Mouse (Mus musculus): ENCODE results near the gene Neurod1. TPM values are rescaled to one million over a fixed set of nuclear protein-coding genes. Genes with fewer than 3 reads are reported as not detected.

Neurod1 gene
- polyA plus RNA-seq (2014; fragmentation: Nextera tagmentation; extraction: Ambion mirVana), result 23.6 and 24.1 TPM in 2 replicates

- Histone ChIP-seq H3K4me1 (ENCODE audit: control insufficient read depth, insufficient read depth, low read length) (peaks cover 13% of the 10 kb centered on the region; the same call in 1 of the 2 replicates), H3K9me3 (ENCODE audit: control insufficient read depth, low read length) (no peaks in the 10 kb centered on the region), H3K27me3 (ENCODE audit: control insufficient read depth, insufficient read depth, low read length) (peaks cover 19% of the 10 kb centered on the region), H3K36me3 (ENCODE audit: control insufficient read depth, insufficient read depth, low read length) (no peaks in the 10 kb centered on the region), H3K4me3 (ENCODE audit: low read depth, low read length) (peak within 1 kb of the TSS; percentile 41), H3K9ac (replicated peaks; ENCODE audit: low read depth, low read length) (peak within 1 kb of the TSS; percentile 16; the same call in 1 of the 2 replicates), H3K4me2 (ENCODE audit: low read depth, low read length) (peak within 1 kb of the TSS; percentile 71), H3K27ac (ENCODE audit: low read depth, low read length) (no peak within 1 kb of the TSS; the same call in 1 of the 2 replicates)
- WGBS, result under 1% methylated on average over 38 of the region's 42 CpGs
- peak; percentile 87 for ATAC-seq (ENCODE audit: low read depth)
Measured at GRCm38 (mm10) chr2:79456575-79457349, at the start of gene Neurod1, which contains the start of gene Cerkl. Gene Neurod1 (minus strand): TSS chr2:79456751. Gene Cerkl (minus strand): TSS chr2:79456785.

- Histone ChIP-seq H3K9me3 (ENCODE audit: control insufficient read depth, low read length) (no peaks in the 10 kb centered on the region), H3K36me3 (ENCODE audit: control insufficient read depth, insufficient read depth, low read length) (no peaks in the 10 kb centered on the region), H3K27me3 (ENCODE audit: control insufficient read depth, insufficient read depth, low read length) (no peaks in the 10 kb centered on the region), H3K27ac (ENCODE audit: low read depth, low read length) (no peak overlapping the region), H3K4me3 (ENCODE audit: low read depth, low read length) (no peak overlapping the region), H3K4me2 (ENCODE audit: low read depth, low read length) (no peak overlapping the region), H3K9ac (replicated peaks; ENCODE audit: low read depth, low read length) (no peak overlapping the region), H3K4me1 (ENCODE audit: control insufficient read depth, insufficient read depth, low read length) (no peaks in the 10 kb centered on the region)
- 27% methylated on average over 10 of the region's 10 CpGs for WGBS
- ATAC-seq (ENCODE audit: low read depth), result peak; percentile 88
Measured at GRCm38 (mm10) chr2:79498990-79499755, 42.6 kb upstream of the Neurod1 start.

- no peaks in the 10 kb centered on the region for H3K27me3 ChIP-seq (ENCODE audit: control insufficient read depth, insufficient read depth, low read length)
- H3K4me3 ChIP-seq (ENCODE audit: low read depth, low read length), result no peak overlapping the region
- H3K9ac ChIP-seq (replicated peaks; ENCODE audit: low read depth, low read length), result no peak overlapping the region
- H3K27ac ChIP-seq (ENCODE audit: low read depth, low read length), result no peak overlapping the region
- H3K9me3 ChIP-seq (ENCODE audit: control insufficient read depth, low read length), result no peaks in the 10 kb centered on the region
- ATAC-seq (ENCODE audit: low read depth), result no peak
- 65% methylated on average over 3 of the region's 3 CpGs for WGBS
- no peaks in the 10 kb centered on the region for H3K36me3 ChIP-seq (ENCODE audit: control insufficient read depth, insufficient read depth, low read length)
- no peaks in the 10 kb centered on the region for H3K4me1 ChIP-seq (ENCODE audit: control insufficient read depth, insufficient read depth, low read length)
- H3K4me2 ChIP-seq (ENCODE audit: low read depth, low read length), result no peak overlapping the region
Measured at GRCm38 (mm10) chr2:79485127-79485526, 28.6 kb upstream of the Neurod1 start.

- H3K4me1 ChIP-seq (ENCODE audit: control insufficient read depth, insufficient read depth, low read length), result no peaks in the 10 kb centered on the region
- H3K4me2 ChIP-seq (ENCODE audit: low read depth, low read length), result no peak overlapping the region
- H3K27ac ChIP-seq (ENCODE audit: low read depth, low read length), result no peak overlapping the region
- WGBS, result 89% methylated on average over 2 of the region's 2 CpGs
- no peaks in the 10 kb centered on the region for H3K9me3 ChIP-seq (ENCODE audit: control insufficient read depth, low read length)
- no peaks in the 10 kb centered on the region for H3K27me3 ChIP-seq (ENCODE audit: control insufficient read depth, insufficient read depth, low read length)
- H3K9ac ChIP-seq (replicated peaks; ENCODE audit: low read depth, low read length), result no peak overlapping the region
- ATAC-seq (ENCODE audit: low read depth), result no peak
- no peaks in the 10 kb centered on the region for H3K36me3 ChIP-seq (ENCODE audit: control insufficient read depth, insufficient read depth, low read length)
- no peak overlapping the region for H3K4me3 ChIP-seq (ENCODE audit: low read depth, low read length)
Measured at GRCm38 (mm10) chr2:79482511-79482910, 26.0 kb upstream of the Neurod1 start.

- no peak overlapping the region for H3K9ac ChIP-seq (replicated peaks; ENCODE audit: low read depth, low read length)
- H3K27ac ChIP-seq (ENCODE audit: low read depth, low read length), result no peak overlapping the region
- no peaks in the 10 kb centered on the region for H3K9me3 ChIP-seq (ENCODE audit: control insufficient read depth, low read length)
- peaks cover 13% of the 10 kb centered on the region; the same call in 1 of the 2 replicates for H3K4me1 ChIP-seq (ENCODE audit: control insufficient read depth, insufficient read depth, low read length)
- no peak overlapping the region for H3K4me2 ChIP-seq (ENCODE audit: low read depth, low read length)
- 87% methylated on average over 4 of the region's 4 CpGs for WGBS
- no peaks in the 10 kb centered on the region for H3K36me3 ChIP-seq (ENCODE audit: control insufficient read depth, insufficient read depth, low read length)
- no peak overlapping the region for H3K4me3 ChIP-seq (ENCODE audit: low read depth, low read length)
- peaks cover 13% of the 10 kb centered on the region; the same call in 1 of the 2 replicates for H3K27me3 ChIP-seq (ENCODE audit: control insufficient read depth, insufficient read depth, low read length)
- ATAC-seq (ENCODE audit: low read depth), result no peak
Measured at GRCm38 (mm10) chr2:79462411-79462810, 5.9 kb upstream of the Neurod1 start.

GRCm38 (mm10) chr2:79461861-79462260, 5.3 kb upstream of the Neurod1 start:
- peaks cover 13% of the 10 kb centered on the region; the same call in 1 of the 2 replicates for H3K4me1 ChIP-seq (ENCODE audit: control insufficient read depth, insufficient read depth, low read length)
- H3K9me3 ChIP-seq (ENCODE audit: control insufficient read depth, low read length), result no peaks in the 10 kb centered on the region
- no peak for ATAC-seq (ENCODE audit: low read depth)
- H3K4me2 ChIP-seq (ENCODE audit: low read depth, low read length), result no peak overlapping the region
- no peaks in the 10 kb centered on the region for H3K36me3 ChIP-seq (ENCODE audit: control insufficient read depth, insufficient read depth, low read length)
- WGBS, result 76% methylated on average over 2 of the region's 2 CpGs
- no peak overlapping the region for H3K4me3 ChIP-seq (ENCODE audit: low read depth, low read length)
- H3K27me3 ChIP-seq (ENCODE audit: control insufficient read depth, insufficient read depth, low read length), result peaks cover 15% of the 10 kb centered on the region; the same call in 1 of the 2 replicates
- no peak overlapping the region for H3K27ac ChIP-seq (ENCODE audit: low read depth, low read length)
- H3K9ac ChIP-seq (replicated peaks; ENCODE audit: low read depth, low read length), result no peak overlapping the region

- 13% methylated on average over 2 of the region's 2 CpGs for WGBS
- no peak overlapping the region; the same call in 1 of the 2 replicates for H3K4me2 ChIP-seq (ENCODE audit: low read depth, low read length)
- H3K9me3 ChIP-seq (ENCODE audit: control insufficient read depth, low read length), result no peaks in the 10 kb centered on the region
- ATAC-seq (ENCODE audit: low read depth), result no peak
- H3K4me1 ChIP-seq (ENCODE audit: control insufficient read depth, insufficient read depth, low read length), result peaks cover 13% of the 10 kb centered on the region; the same call in 1 of the 2 replicates
- H3K36me3 ChIP-seq (ENCODE audit: control insufficient read depth, insufficient read depth, low read length), result no peaks in the 10 kb centered on the region
- H3K4me3 ChIP-seq (ENCODE audit: low read depth, low read length), result no peak overlapping the region
- no peak overlapping the region for H3K27ac ChIP-seq (ENCODE audit: low read depth, low read length)
- H3K9ac ChIP-seq (replicated peaks; ENCODE audit: low read depth, low read length), result no peak overlapping the region
- H3K27me3 ChIP-seq (ENCODE audit: control insufficient read depth, insufficient read depth, low read length), result peaks cover 15% of the 10 kb centered on the region; the same call in 1 of the 2 replicates
Measured at GRCm38 (mm10) chr2:79460586-79460985, 4.0 kb upstream of the Neurod1 start.

- Histone ChIP-seq H3K9me3 (ENCODE audit: control insufficient read depth, low read length) (no peaks in the 10 kb centered on the region), H3K36me3 (ENCODE audit: control insufficient read depth, insufficient read depth, low read length) (no peaks in the 10 kb centered on the region), H3K4me1 (ENCODE audit: control insufficient read depth, insufficient read depth, low read length) (peaks cover 13% of the 10 kb centered on the region; the same call in 1 of the 2 replicates), H3K27ac (ENCODE audit: low read depth, low read length) (no peak overlapping the region), H3K27me3 (ENCODE audit: control insufficient read depth, insufficient read depth, low read length) (peaks cover 15% of the 10 kb centered on the region; the same call in 1 of the 2 replicates), H3K4me3 (ENCODE audit: low read depth, low read length) (no peak overlapping the region; the same call in 1 of the 2 replicates), H3K9ac (replicated peaks; ENCODE audit: low read depth, low read length) (no peak overlapping the region), H3K4me2 (ENCODE audit: low read depth, low read length) (peak overlapping the region; percentile 36)
- 5% methylated on average over 14 of the region's 14 CpGs for WGBS
- no peak; the same call in 1 of the 2 replicates for ATAC-seq (ENCODE audit: low read depth)
Measured at GRCm38 (mm10) chr2:79460107-79460506, 3.6 kb upstream of the Neurod1 start.

Data from neural tube, embryonic 14.5 days (tissue).